Mouse (Mus musculus) lung, embryonic 16.5 days (tissue): ENCODE data around the gene Rapgef2. TPM values are rescaled to one million over a fixed set of nuclear protein-coding genes. Genes with fewer than 3 reads are reported as not detected.
"Not testable (repeated sequence)": the region's sequence is repeated elsewhere in the genome, so short reads cannot be mapped to it uniquely, and the experiment has no call there.

Experiments
- ATAC-seq: fragments of 200-750 bp; cut with Nextera tagmentation; 2 replicates; pipeline ENCODE4 v1.8.0; 2017; ENCODE audit warnings: low read depth, mild to moderate bottlenecking, moderate library complexity
- H3K27ac ChIP-seq: fragments of 300-500 bp; sonication (generic); 2 replicates; pipeline ENCODE4 v1.5.1; 2014; ENCODE audit warnings: mild to moderate bottlenecking, control low read depth, low read length
- H3K27me3 ChIP-seq: fragments of 300-500 bp; sonication (generic); 2 replicates; pipeline ENCODE4 v1.6.1; 2014; ENCODE audit warnings: low read depth, low read length, mixed read lengths; ENCODE audit not compliant: control insufficient read depth, insufficient read depth
- H3K36me3 ChIP-seq: fragments of 300-500 bp; sonication (generic); 2 replicates; pipeline ENCODE4 v1.6.1; 2014; ENCODE audit warnings: low read length; ENCODE audit not compliant: control insufficient read depth, insufficient read depth
- H3K4me1 ChIP-seq: fragments of 300-500 bp; sonication (generic); replicated peaks from 2 replicates; pipeline ENCODE4 v1.6.1; 2014; ENCODE audit warnings: low read length, mixed read lengths; ENCODE audit not compliant: control insufficient read depth, insufficient read depth
- H3K4me2 ChIP-seq: fragments of 300-500 bp; sonication (generic); 2 replicates; pipeline ENCODE4 v1.6.1; 2014; ENCODE audit warnings: low read depth, low read length, control low read depth
- H3K4me3 ChIP-seq: fragments of 300-500 bp; sonication (generic); 2 replicates; pipeline ENCODE4 v1.5.1; 2014; ENCODE audit warnings: mild to moderate bottlenecking, low read length, control low read depth
- H3K9ac ChIP-seq: fragments of 300-500 bp; sonication (generic); 2 replicates; pipeline ENCODE4 v1.6.1; 2014; ENCODE audit warnings: low read length, control low read depth
- H3K9me3 ChIP-seq: fragments of 300-500 bp; sonication (generic); 2 replicates; pipeline ENCODE4 v1.6.1; 2016; ENCODE audit warnings: low read length; ENCODE audit not compliant: control insufficient read depth
- WGBS: fragments of 180-500 bp; shearing (Covaris S2); extraction: QIAGEN DNeasy Blood & Tissue Kit; methylation state at CpG from one replicate; pipeline ENCODE4 v1.1.7; 2014; 5-methylcytosine and 5-hydroxymethylcytosine counted together
- polyA plus RNA-seq: library from polyadenylated mRNA; unstranded; fragments of >200 nt; fragmentation: Nextera tagmentation; extraction: Ambion mirVana; gene quantifications from 2 replicates; pipeline ENCODE4 v1.2.1, GENCODE M21; 2015

The Rapgef2 gene
- polyA plus RNA-seq, 1 experiment from 2014 or later = 5.1 TPM

DNA sequence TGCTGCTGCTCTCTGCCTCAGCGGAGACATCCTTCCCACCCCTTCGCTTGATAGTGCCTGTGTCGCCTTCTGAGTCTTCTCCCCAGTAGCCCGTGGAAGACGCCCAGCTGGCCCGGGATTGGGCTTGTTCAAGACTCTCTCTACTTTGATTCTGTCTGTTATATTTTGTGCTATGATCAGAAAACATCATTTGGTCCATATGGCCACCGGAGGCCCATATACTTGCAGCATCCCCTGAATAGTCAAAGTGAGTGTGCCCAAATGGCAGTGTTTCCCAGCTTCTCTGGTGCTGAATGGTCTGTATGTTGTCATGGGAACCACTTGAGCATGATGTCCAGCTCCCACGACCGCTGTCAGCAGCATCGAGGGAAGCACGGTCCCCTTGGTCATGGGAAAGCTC, 217.3 kb downstream of the Rapgef2 start:
- H3K9ac ChIP-seq = no peak overlapping the region
- no peaks in the 10 kb centered on the region for H3K27me3 ChIP-seq
- H3K9me3 ChIP-seq = no peaks in the 10 kb centered on the region
- H3K4me2 ChIP-seq = no peak overlapping the region
- WGBS = 91% methylated on average over 11 of the region's 11 CpGs
- peaks cover 22% of the 10 kb centered on the region for H3K36me3 ChIP-seq
- H3K27ac ChIP-seq = no peak overlapping the region
- no peaks in the 10 kb centered on the region for H3K4me1 ChIP-seq
- ATAC-seq = no peak
- H3K4me3 ChIP-seq = no peak overlapping the region

GRCm38 (mm10) chr3:79066455-79067055, 219.8 kb downstream of the Rapgef2 start:
- Histone ChIP-seq H3K27me3 (no peaks in the 10 kb centered on the region), H3K36me3 (peaks cover 25% of the 10 kb centered on the region), H3K4me2 (no peak overlapping the region), H3K9me3 (no peaks in the 10 kb centered on the region), H3K27ac (no peak overlapping the region), H3K9ac (no peak overlapping the region), H3K4me1 (no peaks in the 10 kb centered on the region), H3K4me3 (no peak overlapping the region)
- no peak for ATAC-seq
- WGBS = 84% methylated on average over 28 of the region's 28 CpGs

- H3K36me3 ChIP-seq = peaks cover 20% of the 10 kb centered on the region
- 86% methylated on average over 10 of the region's 10 CpGs for WGBS
Measured at GRCm38 (mm10) chr3:79064096-79064495, 222.2 kb downstream of the Rapgef2 start.

GRCm38 (mm10) chr3:79061426-79061825, 224.9 kb downstream of the Rapgef2 start:
- peaks cover 8% of the 10 kb centered on the region for H3K36me3 ChIP-seq
- WGBS = 83% methylated on average over 6 of the region's 6 CpGs
- no peak for ATAC-seq

More at GRCm38 (mm10) chr3:79064096-79064495, 222.2 kb downstream of the Rapgef2 start:
- no peak for ATAC-seq
- H3K4me1 ChIP-seq = no peaks in the 10 kb centered on the region
- H3K9ac ChIP-seq = no peak overlapping the region
- no peak overlapping the region for H3K27ac ChIP-seq
- H3K4me2 ChIP-seq = no peak overlapping the region
- H3K27me3 ChIP-seq = no peaks in the 10 kb centered on the region
- H3K9me3 ChIP-seq = no peaks in the 10 kb centered on the region
- no peak overlapping the region for H3K4me3 ChIP-seq

DNA sequence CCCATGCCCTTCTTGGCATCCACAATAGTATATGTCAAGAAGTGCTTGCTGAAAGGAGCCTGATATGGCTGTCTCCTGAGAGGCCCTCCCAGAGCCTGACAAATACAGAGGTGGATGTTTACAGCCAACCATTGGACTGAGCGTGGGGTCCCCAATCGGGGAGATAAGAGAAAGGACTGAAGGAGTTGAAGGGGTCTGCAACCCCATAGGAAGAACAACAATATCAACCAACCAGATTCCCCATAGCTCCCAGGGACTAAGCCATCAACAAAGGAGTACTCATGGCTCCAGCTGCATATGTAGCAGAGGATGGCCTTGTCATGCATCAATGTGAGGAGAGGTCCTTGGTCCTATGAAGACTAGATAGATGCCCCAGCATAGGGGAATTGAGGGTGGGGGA, 227.8 kb downstream of the Rapgef2 start:
- not testable (repeated sequence) for H3K27me3 ChIP-seq, H3K4me1 ChIP-seq, H3K4me3 ChIP-seq, H3K4me2 ChIP-seq, H3K27ac ChIP-seq, H3K36me3 ChIP-seq, ATAC-seq, H3K9me3 ChIP-seq, H3K9ac ChIP-seq
- WGBS = 77% methylated on average over 2 of the region's 2 CpGs

More at GRCm38 (mm10) chr3:79061426-79061825, 224.9 kb downstream of the Rapgef2 start:
- Histone ChIP-seq H3K27ac (no peak overlapping the region), H3K27me3 (no peaks in the 10 kb centered on the region), H3K4me1 (no peaks in the 10 kb centered on the region), H3K4me3 (no peak overlapping the region), H3K9ac (no peak overlapping the region), H3K9me3 (no peaks in the 10 kb centered on the region), H3K4me2 (no peak overlapping the region)

DNA sequence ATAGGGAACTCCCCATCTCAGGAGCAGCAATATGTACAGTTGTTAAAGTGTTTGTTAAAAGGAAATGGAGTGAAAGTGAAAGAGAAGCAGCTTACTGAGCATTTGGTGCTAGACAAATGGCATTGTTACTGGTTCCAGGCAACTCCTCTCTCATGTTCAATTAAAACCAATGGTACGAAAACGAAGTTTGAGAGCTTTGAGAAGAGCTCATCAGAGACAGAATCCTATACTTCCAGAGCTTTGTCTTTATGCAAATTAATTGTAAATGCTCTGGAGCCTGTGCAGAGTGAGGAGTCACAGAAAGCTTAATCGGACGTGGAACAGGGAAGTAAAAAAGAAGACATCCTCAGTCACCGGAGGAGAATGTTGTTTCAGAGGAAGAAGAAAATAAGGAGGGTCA, 241.1 kb downstream of the Rapgef2 start:
- Histone ChIP-seq H3K9ac (no peak overlapping the region), H3K27me3 (no peaks in the 10 kb centered on the region), H3K27ac (no peak overlapping the region), H3K4me2 (no peak overlapping the region), H3K4me1 (no peaks in the 10 kb centered on the region), H3K4me3 (no peak overlapping the region), H3K36me3 (no peaks in the 10 kb centered on the region), H3K9me3 (no peaks in the 10 kb centered on the region)
- no peak for ATAC-seq
- WGBS = 70% methylated on average over 5 of the region's 5 CpGs

GRCm38 (mm10) chr3:79042973-79043372, 243.3 kb downstream of the Rapgef2 start:
- 48% methylated on average over 3 of the region's 3 CpGs for WGBS
- no peak for ATAC-seq

DNA sequence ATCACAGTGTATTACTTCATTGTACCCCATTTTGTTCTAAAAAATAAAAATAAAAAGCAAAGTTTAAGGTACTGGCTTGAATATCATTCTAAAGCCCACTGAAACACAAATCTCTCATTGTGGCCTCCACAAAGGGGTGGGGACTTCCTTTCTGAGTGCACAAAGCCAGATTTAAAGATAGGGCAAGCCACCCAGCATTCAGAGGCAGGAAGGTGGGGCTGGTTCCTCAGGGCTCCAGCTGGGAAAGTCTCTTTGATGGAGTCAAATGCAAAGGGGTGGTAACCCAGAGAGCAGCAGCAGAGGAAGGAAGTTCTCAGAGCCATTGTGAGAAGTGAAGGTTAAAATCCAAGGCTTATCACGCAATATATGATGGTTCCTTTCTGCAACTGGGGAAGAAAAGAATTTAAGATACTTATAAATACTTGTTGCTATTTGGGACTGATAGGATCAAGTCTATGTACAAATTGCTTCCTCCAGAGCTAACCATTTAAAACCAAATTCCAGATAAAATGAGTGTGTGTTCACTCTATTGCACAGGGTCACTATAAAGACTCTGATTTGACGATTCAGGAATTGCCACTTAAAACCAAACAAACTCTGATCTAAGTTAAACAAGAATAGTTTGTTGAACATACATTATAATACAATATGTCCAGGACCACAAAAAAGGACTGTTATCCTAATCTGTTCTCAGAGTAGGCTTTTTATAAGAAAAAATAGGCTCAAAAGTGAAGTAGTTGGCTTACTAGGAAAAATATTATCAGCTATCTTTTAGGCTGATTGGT, 246.5 kb downstream of the Rapgef2 start:
- WGBS = 25% methylated on average over 2 of the region's 2 CpGs
- ATAC-seq = no peak
- no peaks in the 10 kb centered on the region for H3K4me1 ChIP-seq
- no peaks in the 10 kb centered on the region for H3K27me3 ChIP-seq
- H3K9ac ChIP-seq = no peak overlapping the region
- no peaks in the 10 kb centered on the region for H3K36me3 ChIP-seq
- no peak overlapping the region for H3K4me3 ChIP-seq
- no peaks in the 10 kb centered on the region for H3K9me3 ChIP-seq
- H3K27ac ChIP-seq = no peak overlapping the region
- no peak overlapping the region for H3K4me2 ChIP-seq

More at GRCm38 (mm10) chr3:79042973-79043372, 243.3 kb downstream of the Rapgef2 start:
- H3K4me1 ChIP-seq = no peaks in the 10 kb centered on the region
- H3K9me3 ChIP-seq = no peaks in the 10 kb centered on the region
- H3K4me3 ChIP-seq = no peak overlapping the region
- H3K4me2 ChIP-seq = no peak overlapping the region
- no peak overlapping the region for H3K27ac ChIP-seq
- H3K27me3 ChIP-seq = no peaks in the 10 kb centered on the region
- H3K36me3 ChIP-seq = no peaks in the 10 kb centered on the region
- H3K9ac ChIP-seq = no peak overlapping the region

- Histone ChIP-seq H3K4me1 (no peaks in the 10 kb centered on the region), H3K9ac (no peak overlapping the region), H3K27ac (no peak overlapping the region), H3K36me3 (no peaks in the 10 kb centered on the region), H3K27me3 (no peaks in the 10 kb centered on the region), H3K9me3 (no peaks in the 10 kb centered on the region), H3K4me3 (no peak overlapping the region), H3K4me2 (no peak overlapping the region)
- no peak for ATAC-seq
- WGBS = 83% methylated on average over 2 of the region's 2 CpGs
Measured at GRCm38 (mm10) chr3:79039008-79039407, 247.3 kb downstream of the Rapgef2 start.
